Mouse (Mus musculus) kidney, adult 2 months (tissue): ENCODE results near the gene Trappc2.

ENCODE experiments used
- CTCF ChIP-seq: fragments of 200-500 bp; conservative IDR thresholded peaks from 2 replicates; pipeline ENCODE4 v1.5.1; 2011; ENCODE audit warnings: low read depth, mild to moderate bottlenecking, control low read depth, low read length, moderate library complexity, mixed read lengths; ENCODE audit not compliant: insufficient read depth, insufficient read length
- POLR2A ChIP-seq: fragments of 200-500 bp; IDR thresholded peaks from one replicate; pipeline ENCODE4 v1.6.1; 2011; ENCODE audit warnings: low read depth, low read length, control low read depth

- no peak for TF ChIP-seq POLR2A
- TF ChIP-seq CTCF, result no peak
Measured at GRCm38 (mm10) chrX:166499496-166500190, 59.3 kb downstream of the Trappc2 start.
